Mouse (Mus musculus) erythroblast, embryonic 14.5 days (primary cell): ENCODE data around the gene Tmem132d.

Source experiments
- GATA1 ChIP-seq: IDR thresholded peaks from 2 replicates; pipeline ENCODE4 v1.6.1; 2012; ENCODE audit warnings: low read length, inconsistent platforms, mixed read lengths
- TAL1 ChIP-seq: IDR thresholded peaks from 3 replicates; pipeline ENCODE4 v1.6.1; 2012; ENCODE audit warnings: low read length, inconsistent platforms, mixed read lengths

DNA sequence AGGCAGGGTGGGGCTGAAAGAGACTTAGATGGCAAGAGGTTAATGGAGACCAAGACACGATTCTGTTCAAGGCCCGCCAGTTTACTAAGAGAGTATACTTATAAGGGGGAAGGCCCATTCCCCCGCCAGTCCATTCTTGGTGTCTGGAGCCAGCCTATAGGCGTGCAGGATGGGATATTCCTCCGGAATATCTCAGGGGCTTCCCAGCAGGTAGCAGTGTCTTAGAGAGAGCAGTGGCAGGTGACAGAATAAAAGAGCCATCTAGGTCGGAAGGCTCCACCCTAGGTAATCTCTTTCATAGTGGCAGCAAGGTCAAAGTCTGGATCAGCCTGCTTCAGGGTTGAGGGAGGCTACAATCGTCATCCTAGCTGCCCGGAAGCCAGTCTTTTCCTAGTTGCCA lies 102.5 kb downstream of the Tmem132d start:
- no peak for TF ChIP-seq GATA1
- TF ChIP-seq TAL1, result no peak
